Mouse (Mus musculus) bone marrow, adult 2 months (tissue): Measurements from ENCODE around the gene Casp2.

ENCODE experiments used
- CTCF ChIP-seq: fragments of 200-500 bp; IDR thresholded peaks from 2 replicates; pipeline ENCODE4 v1.5.1; 2011; ENCODE audit warnings: low read length, control low read depth; ENCODE audit not compliant: control insufficient read depth, insufficient read depth
- POLR2A ChIP-seq: fragments of 200-500 bp; IDR thresholded peaks from 2 replicates; pipeline ENCODE4 v1.6.1; 2011; ENCODE audit warnings: low read depth, mild to moderate bottlenecking, control low read depth, low read length, borderline replicate concordance; ENCODE audit not compliant: control insufficient read depth

DNA sequence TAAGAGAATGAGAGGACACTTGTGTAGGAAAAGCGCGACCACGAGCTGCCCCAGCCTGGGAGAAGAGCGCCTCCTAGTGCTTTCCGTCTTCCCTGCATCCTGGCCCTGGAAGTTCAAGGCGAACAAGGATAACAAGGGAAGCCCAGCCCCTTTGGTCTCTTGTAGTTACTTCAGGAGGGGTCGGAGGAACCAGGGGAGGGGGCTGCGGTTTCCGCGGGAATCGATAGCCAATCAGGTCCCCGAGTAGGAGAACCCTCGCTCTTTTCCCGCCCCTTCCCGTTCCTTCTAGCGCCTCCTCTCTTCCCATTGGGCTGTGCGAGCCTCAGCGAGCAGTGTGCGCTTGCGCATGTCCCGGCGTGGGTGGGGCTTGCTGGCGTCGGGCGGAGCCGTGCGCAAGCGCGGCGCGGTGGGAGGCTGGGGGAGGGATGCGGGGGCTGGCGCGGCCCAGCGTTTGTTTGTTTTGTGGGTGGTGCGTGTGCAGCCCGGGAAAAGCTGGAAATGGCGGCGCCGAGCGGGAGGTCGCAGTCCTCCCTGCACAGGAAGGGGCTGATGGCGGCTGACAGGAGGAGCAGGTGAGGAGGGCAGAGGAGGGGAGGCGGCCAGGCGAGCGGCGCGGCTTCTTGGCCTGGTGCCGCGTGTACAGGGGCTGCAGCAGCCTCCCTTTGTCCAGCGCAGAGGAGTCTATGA lies at the start of gene Casp2:
- TF ChIP-seq CTCF, result peak; percentile 73
- peak; percentile 54; the same call in 1 of the 2 replicates for TF ChIP-seq POLR2A
